Comparison of ENCODE assay signal across 8 mouse cellular contexts in genomic region chr5:114175596-114176171, GRCm38 (mm10). TPM values are rescaled to one million over a fixed set of nuclear protein-coding genes. Genes with fewer than 3 reads are reported as not detected.
DNase-seq lines count a peak whose midpoint lies in the region; ATAC-seq and TF ChIP-seq lines count a peak whose summit lies in the region.

No protein-coding gene starts in this region.

- no peaks in the 10 kb centered on the region; the same call in 1 of the 2 replicates for H3K9me3 ChIP-seq in G1E (replicated peaks)
- H3K9me3 ChIP-seq in forebrain, embryonic 13.5 days (replicated peaks): no peaks in the 10 kb centered on the region
- H3K9me3 ChIP-seq in liver, postnatal 0 days (ENCODE audit: low read length): no peaks in the 10 kb centered on the region
- H3K9me3 ChIP-seq in neural tube, embryonic 14.5 days (ENCODE audit: control insufficient read depth, low read length): no peaks in the 10 kb centered on the region

- no peak for TF ChIP-seq CTCF in G1E (IDR thresholded peaks at IDR 0.05; ENCODE audit: low read depth, low read length)
- no peak for TF ChIP-seq CTCF in liver, postnatal 0 days (IDR thresholded peaks at IDR 0.05; ENCODE audit: low read depth)

- ATAC-seq in G1E (ENCODE audit: extremely low read depth, insufficient number of reproducible peaks, low FRiP score, poor library complexity, severe bottlenecking): peak; percentile 100
- ATAC-seq in forebrain, embryonic 13.5 days: peak; percentile 71
- peak; percentile 99 for ATAC-seq in liver, postnatal 0 days
- ATAC-seq in neural tube, embryonic 14.5 days (ENCODE audit: low read depth): peak; percentile 77

- H3K4me3 ChIP-seq in G1E (ENCODE audit: low read depth, low read length): peak overlapping the region; percentile 83
- peak overlapping the region; percentile 38 for H3K4me3 ChIP-seq in forebrain, embryonic 13.5 days
- peak overlapping the region; percentile 56 for H3K4me3 ChIP-seq in liver, postnatal 0 days (ENCODE audit: low read depth, low read length)
- H3K4me3 ChIP-seq in neural tube, embryonic 14.5 days (ENCODE audit: low read depth, low read length): peak overlapping the region; percentile 28

- 0 out of 2 replicates have a peak, but pooled peaks cover 2% of the 10 kb centered on the region for H3K27me3 ChIP-seq in G1E (ENCODE audit: insufficient read depth, low read length)
- peaks cover 22% of the 10 kb centered on the region; the same call in 1 of the 2 replicates for H3K27me3 ChIP-seq in forebrain, embryonic 13.5 days
- H3K27me3 ChIP-seq in liver, postnatal 0 days (ENCODE audit: insufficient read depth, low read length): no peaks in the 10 kb centered on the region
- H3K27me3 ChIP-seq in neural tube, embryonic 14.5 days (ENCODE audit: control insufficient read depth, insufficient read depth, low read length): no peaks in the 10 kb centered on the region; the same call in 1 of the 2 replicates

- H3K9ac ChIP-seq in forebrain, embryonic 13.5 days: peak overlapping the region; percentile 58
- H3K9ac ChIP-seq in liver, postnatal 0 days (replicated peaks): peak overlapping the region; percentile 62
- H3K9ac ChIP-seq in neural tube, embryonic 14.5 days (replicated peaks; ENCODE audit: low read depth, low read length): 0 out of 2 replicates have a peak overlapping the region, but pooled peaks have one; percentile 1

- peak; percentile 95 for DNase-seq in G1E (ENCODE audit: low spot score)
- DNase-seq in cerebellum, adult 11 months: peak; percentile 36
- DNase-seq in heart, postnatal 10 days: peak; percentile 98
- peak; percentile 99 for DNase-seq in kidney, postnatal 4 days
- DNase-seq in liver, postnatal 0 days: peak; percentile 94
- peak; percentile 95 for DNase-seq in testis, postnatal 14 days (ENCODE audit: low spot score)

- peaks cover 21% of the 10 kb centered on the region for H3K4me1 ChIP-seq in G1E (ENCODE audit: insufficient read depth, low read depth, low read length)
- peaks cover 14% of the 10 kb centered on the region for H3K4me1 ChIP-seq in forebrain, embryonic 13.5 days
- peaks cover 16% of the 10 kb centered on the region for H3K4me1 ChIP-seq in liver, postnatal 0 days (ENCODE audit: insufficient read depth)
- peaks cover 6% of the 10 kb centered on the region; the same call in 1 of the 2 replicates for H3K4me1 ChIP-seq in neural tube, embryonic 14.5 days (ENCODE audit: control insufficient read depth, insufficient read depth, low read length)

- no peaks in the 10 kb centered on the region for H3K36me3 ChIP-seq in G1E (replicated peaks)
- H3K36me3 ChIP-seq in forebrain, embryonic 13.5 days (ENCODE audit: poor library complexity, severe bottlenecking): no peaks in the 10 kb centered on the region
- no peaks in the 10 kb centered on the region for H3K36me3 ChIP-seq in liver, postnatal 0 days (replicated peaks; ENCODE audit: insufficient read depth, low read length)
- no peaks in the 10 kb centered on the region for H3K36me3 ChIP-seq in neural tube, embryonic 14.5 days (ENCODE audit: control insufficient read depth, insufficient read depth, low read length)

- H3K4me2 ChIP-seq in forebrain, embryonic 13.5 days: peak overlapping the region; percentile 66
- H3K4me2 ChIP-seq in liver, postnatal 0 days (ENCODE audit: low read depth, low read length): peak overlapping the region; percentile 86
- peak overlapping the region; percentile 47 for H3K4me2 ChIP-seq in neural tube, embryonic 14.5 days (ENCODE audit: low read depth, low read length)

- no peak for TF ChIP-seq EP300 in liver, postnatal 0 days (IDR thresholded peaks at IDR 0.05; ENCODE audit: low read depth)

- intact Hi-C loops in heart, postnatal 10 days (cut with DNase I): loop anchor here (5.0 kb wide), 3 partner anchors 43 to 202 kb away; partner anchors contain the start of gene Ung

- H3K27ac ChIP-seq in forebrain, embryonic 13.5 days: no peak overlapping the region
- H3K27ac ChIP-seq in liver, postnatal 0 days (ENCODE audit: low read depth): peak overlapping the region; percentile 62
- H3K27ac ChIP-seq in neural tube, embryonic 14.5 days (ENCODE audit: low read depth, low read length): no peak overlapping the region

- 2% methylated on average over 24 of the region's 26 CpGs for WGBS in forebrain, embryonic 13.5 days
- WGBS in liver, postnatal 0 days (ENCODE audit: insufficient replicate concordance): 1% methylated on average over 26 of the region's 26 CpGs
- under 1% methylated on average over 26 of the region's 26 CpGs for WGBS in neural tube, embryonic 14.5 days

RNA-seq across cellular contexts. Expression of gene Acacb, which starts 29.3 kb away (rescaled TPM):
- total RNA-seq in G1E (2014; fragmentation: Nextera tagmentation) (0.34 and 2.6 TPM in 2 replicates), G1E (2017) (0.35 and 0.76 TPM in 2 replicates)
- polyA plus RNA-seq in G1E (2012): 0.43 and 0.55 TPM in 2 replicates
- polyA plus RNA-seq in forebrain, embryonic 13.5 days (2015; fragmentation: Nextera tagmentation; extraction: Ambion mirVana): 0.96 and 1.5 TPM in 2 replicates
- 100 to 1,000 TPM; 156 to 159 TPM for total RNA-seq in heart, postnatal 10 days (2021)
- polyA plus RNA-seq in liver, postnatal 0 days (2015; fragmentation: Nextera tagmentation; extraction: Ambion mirVana): 1.0 and 1.2 TPM in 2 replicates
- polyA plus RNA-seq in neural tube, embryonic 14.5 days (2014; fragmentation: Nextera tagmentation; extraction: Ambion mirVana): 3.2 and 4.8 TPM in 2 replicates

RNA-seq across cellular contexts. Expression of gene Ung, which starts 45.5 kb away (rescaled TPM):
- 13.9 and 16.5 TPM in 2 replicates for total RNA-seq in G1E (2014; fragmentation: Nextera tagmentation)
- total RNA-seq in G1E (2017): 17.6 and 19.5 TPM in 2 replicates
- polyA plus RNA-seq in G1E (2012): 87.8 and 89.3 TPM in 2 replicates
- polyA plus RNA-seq in forebrain, embryonic 13.5 days (2015; fragmentation: Nextera tagmentation; extraction: Ambion mirVana): 45.3 and 46.6 TPM in 2 replicates
- total RNA-seq in heart, postnatal 10 days (2021): 10 to 100 TPM; 22.7 to 24.1 TPM
- 11.8 TPM in 2 replicates for polyA plus RNA-seq in liver, postnatal 0 days (2015; fragmentation: Nextera tagmentation; extraction: Ambion mirVana)
- 4.1 and 4.8 TPM in 2 replicates for polyA plus RNA-seq in neural tube, embryonic 14.5 days (2014; fragmentation: Nextera tagmentation; extraction: Ambion mirVana)

RNA-seq across cellular contexts. Expression of gene Alkbh2, which starts 47.7 kb away (rescaled TPM):
- total RNA-seq in G1E (2014; fragmentation: Nextera tagmentation) (6.8 and 8.2 TPM in 2 replicates), G1E (2017) (3.7 and 7.1 TPM in 2 replicates)
- 19.0 and 20.5 TPM in 2 replicates for polyA plus RNA-seq in G1E (2012)
- polyA plus RNA-seq in forebrain, embryonic 13.5 days (2015; fragmentation: Nextera tagmentation; extraction: Ambion mirVana): 6.7 and 9.0 TPM in 2 replicates
- total RNA-seq in heart, postnatal 10 days (2021): 1 to 10 TPM; 2.6 to 3.0 TPM
- 4.5 and 5.7 TPM in 2 replicates for polyA plus RNA-seq in liver, postnatal 0 days (2015; fragmentation: Nextera tagmentation; extraction: Ambion mirVana)
- polyA plus RNA-seq in neural tube, embryonic 14.5 days (2014; fragmentation: Nextera tagmentation; extraction: Ambion mirVana): 8.2 TPM in 2 replicates

Comparison
In these comparisons a context has a peak if more than half of its experiments do, and no peak if none do; other contexts are left out.
1. DNase-seq: peak in every context shown above with its lines; median percentile 99 in kidney, postnatal 4 days; 98 in heart, postnatal 10 days; 95 in G1E; 95 in testis, postnatal 14 days; 94 in liver, postnatal 0 days; 36 in cerebellum, adult 11 months.
2. H3K4me3 ChIP-seq: peak in every context shown above with its lines; median percentile 83 in G1E; 56 in liver, postnatal 0 days; 38 in forebrain, embryonic 13.5 days; 28 in neural tube, embryonic 14.5 days.
3. H3K9ac ChIP-seq: peak in every context shown above with its lines; median percentile 62 in liver, postnatal 0 days; 58 in forebrain, embryonic 13.5 days; 1 in neural tube, embryonic 14.5 days.